ENCODE assay signal across 21 mouse cellular contexts in genomic region chr1:157144621-157145020, GRCm38 (mm10). TPM values are rescaled to one million over a fixed set of nuclear protein-coding genes. Genes with fewer than 3 reads are reported as not detected.
DNase-seq lines count a peak whose midpoint lies in the region; TF ChIP-seq lines count a peak whose summit lies in the region.
"Had no signal": no experiment of that assay in that cellular context is flagged by ENCODE, and none has a peak within 500 bp of the region (broad histone marks: within the 10 kb centered on the region; RNA-seq: fewer than 3 reads in every experiment).

No protein-coding gene starts in this region.

- 10% methylated on average over 3 of the region's 3 CpGs for WGBS in cerebellum, adult 2 months

- no peaks in the 10 kb centered on the region for H3K4me1 ChIP-seq in cerebellum, adult 2 months (ENCODE audit: control insufficient read depth, insufficient read depth, low read length)
- H3K4me1 ChIP-seq: embryonic facial prominence, embryonic 12.5 days; forebrain, embryonic 15.5 days; hindbrain, embryonic 15.5 days had no signal

- H3K27me3 ChIP-seq in cerebellum, adult 2 months (ENCODE audit: control insufficient read depth, insufficient read depth, low read length): no peaks in the 10 kb centered on the region
- H3K27me3 ChIP-seq: embryonic facial prominence, embryonic 12.5 days; forebrain, embryonic 15.5 days; heart, embryonic 15.5 days; hindbrain, embryonic 15.5 days had no signal

- TF ChIP-seq POLR2A in cerebellum, adult 2 months (IDR thresholded peaks at IDR 0.05; ENCODE audit: borderline replicate concordance, insufficient read depth, low read length): no peak

- no peak overlapping the region for H3K4me3 ChIP-seq in cerebellum, adult 2 months (replicated peaks; ENCODE audit: insufficient read depth, low read depth, low read length)
- H3K4me3 ChIP-seq: embryonic facial prominence, embryonic 12.5 days; forebrain, embryonic 15.5 days; heart, adult 2 months; heart, embryonic 15.5 days; hindbrain, embryonic 15.5 days had no signal

- no peak for TF ChIP-seq CTCF in cerebellum, adult 2 months (IDR thresholded peaks at IDR 0.05; ENCODE audit: borderline replicate concordance, insufficient read depth, low read depth, low read length)

- no peak overlapping the region for H3K27ac ChIP-seq in cerebellum, adult 2 months (ENCODE audit: insufficient read depth, low read length)
- H3K27ac ChIP-seq: embryonic facial prominence, embryonic 12.5 days; forebrain, embryonic 15.5 days; heart, adult 2 months; heart, embryonic 15.5 days; hindbrain, embryonic 15.5 days had no signal

- DNase-seq in cerebellum, adult 2 months: peak; percentile 18 to 51
- DNase-seq in cerebellum, adult 11-12 months: no peak
- peak; percentile 58 for DNase-seq in brain, adult 2 months (ENCODE audit: low read depth, low spot score)
- peak; percentile 22 for DNase-seq in cerebellum, adult 9-10 months
- DNase-seq in cerebellum, postnatal 25 days: peak; percentile 24 to 53
- DNase-seq in B cell, adult 2 months: no peak
- DNase-seq in lung, postnatal 10 days: no peak
- DNase-seq: adrenal gland, adult 2 months; adrenal gland, postnatal 36 days; gastrocnemius, postnatal 14 days; heart, adult 2 months; heart, postnatal 14 days; kidney, adult 2 months had no signal

RNA-seq across cellular contexts. Expression of gene Tex35, which starts 36.1 kb away (rescaled TPM):
- polyA plus RNA-seq in cerebellum, adult 2 months (2012; rRNA removed): not detected in 2 replicates
- polyA plus RNA-seq: adrenal gland, adult 2 months; cortical plate, adult 2 months; embryonic facial prominence, embryonic 12.5 days; forebrain, embryonic 11.5 days; forebrain, embryonic 15.5 days; heart, adult 2 months; heart, embryonic 11.5 days; heart, embryonic 15.5 days; hindbrain, embryonic 15.5 days; intestine, embryonic 16.5 days had no signal

Comparison
In these comparisons a context has a peak if more than half of its experiments do, and no peak if none do; other contexts are left out.
1. DNase-seq: peak in cerebellum, adult 2 months (2 of 2), brain, adult 2 months (single experiment), cerebellum, adult 9-10 months (single experiment) and cerebellum, postnatal 25 days (2 of 2); none in cerebellum, adult 11-12 months (single experiment), B cell, adult 2 months (0 of 2) and lung, postnatal 10 days (single experiment).